Mouse (Mus musculus) neutrophil, adult 5-6 weeks (primary cell): ENCODE results near the gene Catsperz. TPM values are rescaled to one million over a fixed set of nuclear protein-coding genes. Genes with fewer than 3 reads are reported as not detected.

Source experiments
- ATAC-seq: fragments of 151-379, 151-347 bp; 2 replicates; pipeline ENCODE4 v1.8.0; 2017; ENCODE audit warnings: mild to moderate bottlenecking, moderate TSS enrichment; ENCODE audit not compliant: insufficient number of reproducible peaks, poor library complexity, low FRiP score, severe bottlenecking; ENCODE audit errors: extremely low read depth
- total RNA-seq: library from RNA; stranded (forward); fragments of 200-1000 nt; gene quantifications from 2 replicates; pipeline ENCODE4 v1.2.3, GENCODE M21; 2017

The Catsperz gene
- total RNA-seq, 1 experiment from 2014 or later: not detected

- no peak for ATAC-seq
Measured at GRCm38 (mm10) chr19:6875834-6876233, 49.3 kb downstream of the Catsperz start.

- ATAC-seq: no peak
Measured at GRCm38 (mm10) chr19:6874257-6874656, 50.9 kb downstream of the Catsperz start.

GRCm38 (mm10) chr19:6872701-6873100, 52.5 kb downstream of the Catsperz start:
- ATAC-seq: no peak

Other genes with a start within 250 kb of the Catsperz start
- gene Rps6ka4, start 84.7 kb downstream of the Catsperz start, total RNA-seq: 15.8 and 18.4 TPM in 2 replicates
- 97.1 and 136 TPM in 2 replicates for gene Ccdc88b, start 67.2 kb downstream of the Catsperz start, total RNA-seq
- 103 and 125 TPM in 2 replicates for gene Trmt112, start 15.7 kb downstream of the Catsperz start, total RNA-seq
- 693 and 750 TPM in 2 replicates for gene Prdx5, start 15.3 kb downstream of the Catsperz start, total RNA-seq
- gene Esrra, start 3.6 kb downstream of the Catsperz start, total RNA-seq: 37.9 and 40.8 TPM in 2 replicates
- not detected in 2 replicates for gene Kcnk4, start 9.1 kb upstream of the Catsperz start, total RNA-seq
- 30.8 and 35.0 TPM in 2 replicates for gene Bad, start 16.5 kb upstream of the Catsperz start, total RNA-seq
- gene Gpr137, start 17.1 kb upstream of the Catsperz start, total RNA-seq: 23.5 and 31.7 TPM in 2 replicates
- gene Ppp1r14b, start 49.6 kb upstream of the Catsperz start, total RNA-seq: 20.1 and 30.6 TPM in 2 replicates
- gene Plcb3, start 51.1 kb upstream of the Catsperz start, total RNA-seq: 12.5 and 13.6 TPM in 2 replicates
- 30.4 and 32.4 TPM in 2 replicates for gene Fkbp2, start 55.1 kb upstream of the Catsperz start, total RNA-seq
- gene Vegfb, start 62.3 kb upstream of the Catsperz start, total RNA-seq: 2.8 and 6.0 TPM in 2 replicates
- 16.4 and 24.4 TPM in 2 replicates for gene Dnajc4, start 67.2 kb upstream of the Catsperz start, total RNA-seq
- gene Nudt22, start 70.7 kb upstream of the Catsperz start, total RNA-seq: 5.0 TPM in 2 replicates
- gene Trpt1, start 70.8 kb upstream of the Catsperz start, total RNA-seq: 1.5 and 1.6 TPM in 2 replicates
- gene Fermt3, start 94.1 kb upstream of the Catsperz start, total RNA-seq: 211 and 225 TPM in 2 replicates
- gene Stip1, start 114.6 kb upstream of the Catsperz start, total RNA-seq: 73.9 and 81.6 TPM in 2 replicates
- 1.2 and 3.7 TPM in 2 replicates for gene Macrod1, start 131.4 kb upstream of the Catsperz start, total RNA-seq
- 0.12 TPM in 1 of 2 replicates, not detected in the other for gene Flrt1, start 180.3 kb upstream of the Catsperz start, total RNA-seq